Mouse (Mus musculus) liver, postnatal 0 days (tissue): ENCODE data around the gene Arl3.

Source experiments
- CTCF ChIP-seq: sonication (generic); IDR thresholded peaks from 2 replicates; pipeline ENCODE4 v1.5.1; 2016; ENCODE audit warnings: antibody characterized with exemption, low read depth
- EP300 ChIP-seq: IDR thresholded peaks from 2 replicates; pipeline ENCODE4 v1.6.1; 2016; ENCODE audit warnings: antibody characterized with exemption, low read depth, mild to moderate bottlenecking

- TF ChIP-seq CTCF (no peak), EP300 (no peak)
These were observed 49.9 kb downstream of the Arl3 start for GRCm38 (mm10) chr19:46523131-46523479.
